Mouse (Mus musculus): Measurements from ENCODE around the gene Atp6v1e2. TPM values are rescaled to one million over a fixed set of nuclear protein-coding genes. Genes with fewer than 3 reads are reported as not detected.

Gene Atp6v1e2
- polyA plus RNA-seq, 1 experiment from 2014 or later: not detected

DNA sequence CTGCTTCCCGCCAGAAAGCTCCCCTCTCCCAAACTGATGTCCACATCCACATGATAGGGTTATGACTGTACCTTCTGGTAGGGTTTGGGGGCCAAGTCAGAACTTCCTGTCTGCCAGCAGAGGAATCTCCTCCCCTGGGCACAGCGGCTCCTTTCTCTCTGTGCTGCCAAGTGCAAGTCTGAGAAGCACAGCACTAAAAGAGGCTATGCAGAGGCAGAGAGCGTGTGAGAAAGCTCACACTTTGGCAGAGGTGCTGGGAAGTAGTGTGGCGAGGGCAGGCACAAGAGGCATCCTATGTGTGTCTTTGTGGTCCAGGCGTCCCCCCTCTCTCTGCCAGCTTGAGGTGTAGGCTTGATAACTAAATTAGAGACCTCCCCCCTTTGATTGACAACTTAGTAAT, 23.3 kb upstream of the Atp6v1e2 start:
- 78% methylated on average over 5 of the region's 5 CpGs for WGBS
- Histone ChIP-seq H3K4me2 (ENCODE audit: low read length) (no peak overlapping the region), H3K4me1 (replicated peaks; ENCODE audit: insufficient read depth, low read length) (0 out of 2 replicates have a peak, but pooled peaks cover 2% of the 10 kb centered on the region), H3K36me3 (ENCODE audit: insufficient read depth, low read length) (0 out of 2 replicates have a peak, but pooled peaks cover 15% of the 10 kb centered on the region), H3K27me3 (ENCODE audit: insufficient read depth, low read length) (no peaks in the 10 kb centered on the region), H3K9ac (ENCODE audit: low read depth, low read length) (no peak overlapping the region), H3K9me3 (replicated peaks; ENCODE audit: low read length) (no peaks in the 10 kb centered on the region), H3K27ac (no peak overlapping the region), H3K4me3 (replicated peaks; ENCODE audit: low read depth, low read length) (no peak overlapping the region)
- TF ChIP-seq CTCF (IDR thresholded peaks at IDR 0.05; ENCODE audit: low read depth): no peak
- DNase-seq (ENCODE audit: low spot score) (no peak), ATAC-seq (replicated peaks; ENCODE audit: low FRiP score, low read depth) (no peak)

DNA sequence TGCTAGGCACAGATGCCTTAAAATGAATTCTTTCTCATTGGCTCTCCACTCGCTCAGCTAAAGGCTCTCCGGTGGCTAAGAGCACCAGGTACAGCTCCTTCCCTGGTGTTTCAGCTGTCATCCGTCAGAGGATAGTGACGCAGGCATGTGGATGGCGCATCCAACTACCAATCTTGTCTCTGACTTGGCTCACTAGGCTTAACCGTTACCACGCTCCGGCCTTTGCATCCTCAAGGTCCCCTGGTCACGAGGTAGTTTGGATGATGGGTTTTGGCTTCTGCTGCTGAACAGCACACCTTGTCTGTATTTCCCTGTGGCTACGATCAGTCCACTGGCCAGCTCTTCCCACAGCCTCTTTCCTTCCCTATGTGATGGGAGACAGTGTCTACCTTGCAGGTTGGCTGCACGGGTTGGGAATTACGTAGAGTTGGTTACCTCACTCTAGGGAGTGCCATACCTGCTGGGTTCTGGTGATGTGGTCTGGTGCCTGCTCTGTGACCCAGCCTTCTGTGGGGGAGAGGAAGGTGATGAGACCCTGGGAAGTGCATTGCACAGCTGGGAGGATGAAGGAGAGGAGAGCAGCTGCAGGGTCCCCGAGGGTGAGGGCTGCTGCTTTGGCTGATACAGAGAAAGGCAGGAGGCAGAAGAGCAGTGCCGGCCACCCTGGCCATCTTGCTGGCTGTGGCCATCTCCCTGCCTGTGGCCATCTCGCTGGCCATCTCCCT, 22.5 kb upstream of the Atp6v1e2 start:
- no peak overlapping the region for H3K27ac ChIP-seq
- no peak for TF ChIP-seq CTCF (IDR thresholded peaks at IDR 0.05; ENCODE audit: low read depth)
- DNase-seq (ENCODE audit: low spot score) (no peak), ATAC-seq (replicated peaks; ENCODE audit: low FRiP score, low read depth) (no peak)
- H3K9ac ChIP-seq (ENCODE audit: low read depth, low read length): no peak overlapping the region
- 0 out of 2 replicates have a peak, but pooled peaks cover 2% of the 10 kb centered on the region for H3K4me1 ChIP-seq (replicated peaks; ENCODE audit: insufficient read depth, low read length)
- 91% methylated on average over 15 of the region's 15 CpGs for WGBS
- no peaks in the 10 kb centered on the region for H3K9me3 ChIP-seq (replicated peaks; ENCODE audit: low read length)
- H3K36me3 ChIP-seq (ENCODE audit: insufficient read depth, low read length): 0 out of 2 replicates have a peak, but pooled peaks cover 15% of the 10 kb centered on the region
- H3K27me3 ChIP-seq (ENCODE audit: insufficient read depth, low read length): no peaks in the 10 kb centered on the region
- H3K4me2 ChIP-seq (ENCODE audit: low read length): no peak overlapping the region
- no peak overlapping the region for H3K4me3 ChIP-seq (replicated peaks; ENCODE audit: low read depth, low read length)

DNA sequence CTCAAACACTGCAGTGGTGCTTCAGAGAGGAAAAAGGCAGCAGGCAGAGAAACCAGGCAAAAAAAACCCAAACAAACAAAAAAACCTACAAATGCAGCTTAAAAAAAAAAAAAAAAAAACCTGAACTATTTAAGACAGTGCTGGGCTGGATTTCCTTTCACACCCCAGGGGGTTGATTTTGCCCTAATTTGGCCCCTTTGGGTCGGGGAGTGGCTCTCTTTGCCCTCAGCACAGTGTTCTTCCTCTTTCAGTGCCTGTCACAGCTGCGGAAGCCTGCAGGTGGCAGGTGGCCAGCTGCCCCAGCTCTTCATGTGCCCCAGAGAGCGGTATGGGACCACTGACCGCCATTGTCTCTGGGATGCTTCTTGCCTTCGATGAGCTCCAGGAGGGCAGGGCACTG, 21.9 kb upstream of the Atp6v1e2 start:
- TF ChIP-seq CTCF (IDR thresholded peaks at IDR 0.05; ENCODE audit: low read depth): no peak
- H3K9ac ChIP-seq (ENCODE audit: low read depth, low read length): no peak overlapping the region
- no peak overlapping the region for H3K4me3 ChIP-seq (replicated peaks; ENCODE audit: low read depth, low read length)
- H3K4me1 ChIP-seq (replicated peaks; ENCODE audit: insufficient read depth, low read length): peaks cover 5% of the 10 kb centered on the region; the same call in 1 of the 2 replicates
- H3K36me3 ChIP-seq (ENCODE audit: insufficient read depth, low read length): 0 out of 2 replicates have a peak, but pooled peaks cover 15% of the 10 kb centered on the region
- DNase-seq (ENCODE audit: low spot score) (no peak), ATAC-seq (replicated peaks; ENCODE audit: low FRiP score, low read depth) (no peak)
- no peaks in the 10 kb centered on the region for H3K9me3 ChIP-seq (replicated peaks; ENCODE audit: low read length)
- no peak overlapping the region for H3K4me2 ChIP-seq (ENCODE audit: low read length)
- H3K27ac ChIP-seq: no peak overlapping the region
- no peaks in the 10 kb centered on the region for H3K27me3 ChIP-seq (ENCODE audit: insufficient read depth, low read length)
- WGBS: 74% methylated on average over 5 of the region's 5 CpGs

DNA sequence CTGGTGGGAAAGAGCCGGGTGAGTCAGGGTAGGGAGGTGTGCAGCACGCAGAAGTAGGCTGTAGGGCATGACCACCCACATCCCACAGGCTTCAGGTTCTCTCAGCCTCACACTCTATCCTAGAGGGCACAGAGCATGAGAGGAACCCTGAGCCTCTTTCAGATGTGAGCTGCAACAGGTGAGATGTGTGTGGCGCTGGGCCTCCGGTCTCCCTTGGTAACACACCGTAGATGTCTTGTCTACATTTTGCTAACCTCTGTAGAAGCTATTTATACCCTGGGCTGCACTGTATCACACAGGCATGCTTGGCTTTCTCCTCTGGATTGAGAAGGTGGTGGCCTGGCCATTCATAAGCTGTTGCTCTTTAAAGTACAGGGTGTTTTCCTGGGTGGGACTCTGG, 20.9 kb upstream of the Atp6v1e2 start:
- ATAC-seq (replicated peaks; ENCODE audit: low FRiP score, low read depth) (no peak), DNase-seq (ENCODE audit: low spot score) (no peak)
- Histone ChIP-seq H3K4me2 (ENCODE audit: low read length) (no peak overlapping the region), H3K27ac (no peak overlapping the region), H3K4me1 (replicated peaks; ENCODE audit: insufficient read depth, low read length) (peaks cover 5% of the 10 kb centered on the region; the same call in 1 of the 2 replicates), H3K36me3 (ENCODE audit: insufficient read depth, low read length) (0 out of 2 replicates have a peak, but pooled peaks cover 9% of the 10 kb centered on the region), H3K9me3 (replicated peaks; ENCODE audit: low read length) (no peaks in the 10 kb centered on the region), H3K27me3 (ENCODE audit: insufficient read depth, low read length) (no peaks in the 10 kb centered on the region), H3K9ac (ENCODE audit: low read depth, low read length) (no peak overlapping the region), H3K4me3 (replicated peaks; ENCODE audit: low read depth, low read length) (no peak overlapping the region)
- WGBS: 81% methylated on average over 5 of the region's 5 CpGs
- no peak for TF ChIP-seq CTCF (IDR thresholded peaks at IDR 0.05; ENCODE audit: low read depth)

DNA sequence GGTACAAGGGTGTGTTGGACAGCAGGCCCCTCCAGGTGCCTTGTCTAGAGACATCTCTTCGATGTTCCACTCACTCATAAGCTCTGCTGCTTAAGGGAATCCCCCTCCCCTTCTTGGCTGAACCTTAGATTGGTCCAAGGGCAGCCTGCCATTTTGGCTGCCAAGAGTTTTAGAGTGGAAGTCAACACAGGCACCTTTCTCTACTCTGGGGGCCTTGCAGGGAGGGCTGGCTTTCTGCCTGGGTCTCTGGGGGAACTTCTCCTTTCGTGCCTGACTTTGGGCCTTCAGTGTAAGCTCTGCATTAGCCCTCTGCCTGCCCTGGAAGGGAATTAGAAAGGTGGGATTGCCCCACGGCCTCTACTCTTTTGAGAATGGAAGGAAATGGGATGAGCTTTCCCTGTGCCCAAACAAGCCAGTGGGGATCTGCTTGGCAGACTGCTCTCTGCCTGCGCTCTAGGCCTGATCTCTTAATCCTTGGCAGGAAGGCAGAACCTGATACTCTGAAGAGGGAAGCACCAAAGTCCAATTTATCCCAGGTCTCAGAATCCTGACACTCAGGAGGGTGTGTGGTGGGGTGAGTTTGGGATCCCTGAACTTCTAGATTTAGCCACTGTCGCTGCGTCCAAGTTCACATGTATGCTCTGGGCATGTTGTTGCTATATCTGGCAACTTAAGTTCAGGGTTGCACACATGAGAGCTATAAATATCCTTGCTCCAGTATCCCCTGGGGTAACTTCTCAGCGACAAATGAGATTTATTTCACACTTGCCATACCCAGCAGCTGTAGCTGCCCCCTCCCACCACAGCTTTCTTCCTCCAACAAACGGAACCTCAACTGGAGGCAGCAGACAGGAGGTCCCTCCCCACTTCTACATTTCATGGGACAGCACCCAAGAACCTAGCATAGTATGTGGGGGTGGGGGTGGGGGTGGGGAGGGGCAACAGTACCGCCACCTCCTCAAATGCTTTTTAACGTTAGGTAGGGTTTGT, 20.1 kb upstream of the Atp6v1e2 start:
- Histone ChIP-seq H3K36me3 (ENCODE audit: insufficient read depth, low read length) (0 out of 2 replicates have a peak, but pooled peaks cover 6% of the 10 kb centered on the region), H3K27ac (no peak overlapping the region), H3K9me3 (replicated peaks; ENCODE audit: low read length) (no peaks in the 10 kb centered on the region), H3K9ac (ENCODE audit: low read depth, low read length) (no peak overlapping the region), H3K4me3 (replicated peaks; ENCODE audit: low read depth, low read length) (no peak overlapping the region), H3K27me3 (ENCODE audit: insufficient read depth, low read length) (no peaks in the 10 kb centered on the region), H3K4me1 (replicated peaks; ENCODE audit: insufficient read depth, low read length) (peaks cover 5% of the 10 kb centered on the region; the same call in 1 of the 2 replicates), H3K4me2 (ENCODE audit: low read length) (no peak overlapping the region)
- ATAC-seq (replicated peaks; ENCODE audit: low FRiP score, low read depth): no peak
- no peak for TF ChIP-seq CTCF (IDR thresholded peaks at IDR 0.05; ENCODE audit: low read depth)
- no peak for DNase-seq (ENCODE audit: low spot score)
- 65% methylated on average over 10 of the region's 10 CpGs for WGBS

DNA sequence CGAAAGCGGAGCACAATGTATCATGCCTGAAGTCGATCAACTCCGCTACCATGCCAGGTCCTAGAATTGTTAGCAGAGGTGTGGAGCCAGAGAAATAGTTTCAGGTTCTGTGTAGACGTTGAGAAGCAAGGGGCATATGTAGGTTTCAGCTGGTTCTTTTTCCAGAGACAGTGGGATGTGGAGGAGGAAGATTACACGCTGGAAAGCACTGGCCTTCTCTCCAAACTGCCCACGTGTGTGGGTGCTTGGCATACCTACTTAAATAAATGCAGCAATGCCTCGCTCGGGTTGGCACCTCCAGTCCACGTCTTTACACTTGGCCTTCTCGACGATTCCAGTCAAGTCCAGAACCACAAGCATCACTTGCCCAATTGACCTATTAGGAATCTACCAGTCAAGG, 19.4 kb upstream of the Atp6v1e2 start:
- 85% methylated on average over 12 of the region's 12 CpGs for WGBS
- H3K4me2 ChIP-seq (ENCODE audit: low read length): no peak overlapping the region
- no peak overlapping the region for H3K27ac ChIP-seq
- no peaks in the 10 kb centered on the region for H3K9me3 ChIP-seq (replicated peaks; ENCODE audit: low read length)
- no peak for TF ChIP-seq CTCF (IDR thresholded peaks at IDR 0.05; ENCODE audit: low read depth)
- H3K9ac ChIP-seq (ENCODE audit: low read depth, low read length): no peak overlapping the region
- DNase-seq (ENCODE audit: low spot score): no peak
- no peaks in the 10 kb centered on the region for H3K27me3 ChIP-seq (ENCODE audit: insufficient read depth, low read length)
- no peak overlapping the region for H3K4me3 ChIP-seq (replicated peaks; ENCODE audit: low read depth, low read length)
- H3K36me3 ChIP-seq (ENCODE audit: insufficient read depth, low read length): 0 out of 2 replicates have a peak, but pooled peaks cover 6% of the 10 kb centered on the region
- ATAC-seq (replicated peaks; ENCODE audit: low FRiP score, low read depth): no peak
- peaks cover 5% of the 10 kb centered on the region; the same call in 1 of the 2 replicates for H3K4me1 ChIP-seq (replicated peaks; ENCODE audit: insufficient read depth, low read length)
